Mouse (Mus musculus): ENCODE measurements around the gene Ctsl. TPM values are rescaled to one million over a fixed set of nuclear protein-coding genes. Genes with fewer than 3 reads are reported as not detected.

Ctsl gene
- polyA plus RNA-seq (2014; fragmentation: Nextera tagmentation; extraction: Ambion mirVana) = 117 and 130 TPM in 2 replicates

DNA sequence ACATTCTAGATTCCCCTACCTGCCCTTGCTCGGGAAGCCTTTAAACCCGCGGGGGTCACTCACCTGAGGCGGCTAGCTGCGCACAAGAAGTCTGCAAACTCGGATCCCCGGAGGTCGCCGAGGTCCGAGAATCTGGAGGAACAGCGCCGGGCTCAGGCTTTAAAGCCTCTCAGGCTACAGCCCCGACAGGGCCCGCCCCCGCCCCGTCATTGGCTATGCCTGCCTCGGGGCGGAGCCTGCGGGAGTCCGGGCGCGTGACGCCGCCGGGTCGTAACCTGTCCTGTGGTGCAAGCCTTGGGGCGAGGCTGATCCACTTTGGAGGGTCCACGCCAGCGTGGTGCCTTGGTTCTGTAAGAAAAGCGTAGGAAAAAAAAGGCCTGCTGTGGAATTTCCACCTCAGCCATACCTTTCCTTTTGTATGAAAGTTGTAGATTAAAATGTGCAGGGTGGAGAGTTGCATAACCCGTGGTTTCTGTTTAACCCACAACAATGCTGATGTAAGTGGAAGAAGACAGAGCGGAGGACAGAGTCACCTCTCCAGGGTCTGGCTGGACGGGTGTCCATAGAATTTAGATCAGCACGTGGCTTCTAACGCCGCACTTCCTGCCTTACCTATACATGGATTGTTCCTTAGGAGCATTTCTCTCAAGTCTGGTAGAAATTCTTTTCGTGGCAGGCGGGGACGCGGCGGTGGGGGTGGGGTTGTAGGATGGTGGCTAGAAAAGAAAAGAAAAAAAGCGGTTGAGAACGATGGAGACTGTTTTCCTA, at the start of gene Ctsl:
Ctsl (minus strand) TSS at position 718 of the 768 bp plus-strand sequence.
- H3K36me3 ChIP-seq (ENCODE audit: control insufficient read depth, insufficient read depth, low read length) = peaks cover 26% of the 10 kb centered on the region
- no peaks in the 10 kb centered on the region for H3K27me3 ChIP-seq (ENCODE audit: control insufficient read depth, insufficient read depth, low read length)
- H3K27ac ChIP-seq (replicated peaks; ENCODE audit: low read depth, low read length) = peak within 1 kb of the TSS; percentile 20; the same call in 1 of the 2 replicates
- peak within 1 kb of the TSS; percentile 72 for H3K9ac ChIP-seq (replicated peaks; ENCODE audit: low read length)
- ATAC-seq (ENCODE audit: low FRiP score, low TSS enrichment) = peak; percentile 98
- peak; percentile 93 for DNase-seq
- under 1% methylated on average over 43 of the region's 43 CpGs for WGBS
- H3K4me3 ChIP-seq (replicated peaks; ENCODE audit: low read depth, low read length) = peak within 1 kb of the TSS; percentile 79
- peaks cover 5% of the 10 kb centered on the region for H3K4me1 ChIP-seq (ENCODE audit: control insufficient read depth, insufficient read depth, low read length)
- no peaks in the 10 kb centered on the region for H3K9me3 ChIP-seq (ENCODE audit: control insufficient read depth, low read length)
- peak within 1 kb of the TSS; percentile 87 for H3K4me2 ChIP-seq (ENCODE audit: low read length)

- no peak for ATAC-seq (ENCODE audit: low FRiP score, low TSS enrichment)
- H3K4me1 ChIP-seq (ENCODE audit: control insufficient read depth, insufficient read depth, low read length) = no peaks in the 10 kb centered on the region
- DNase-seq = no peak
Measured at GRCm38 (mm10) chr13:64416955-64417601, 46.4 kb upstream of the Ctsl start.

DNA sequence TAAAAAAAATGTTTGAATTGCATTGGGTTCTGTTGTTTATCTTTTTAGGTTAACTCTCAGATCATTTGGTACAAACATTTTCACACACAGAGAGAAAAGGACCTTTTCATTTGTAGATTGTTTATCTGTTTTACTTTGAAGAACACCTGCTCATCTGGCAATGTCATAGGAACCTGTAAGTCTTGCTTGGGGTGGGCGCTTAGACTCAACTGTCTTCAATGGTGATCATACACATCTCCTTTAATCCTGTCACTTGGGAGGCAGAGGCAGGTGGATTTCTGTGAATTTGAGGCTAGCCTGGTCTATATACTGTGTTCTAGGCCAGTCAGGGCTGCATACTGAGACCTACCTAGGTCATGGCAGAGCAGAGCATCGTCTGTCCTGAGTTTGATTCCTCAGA, 45.0 kb upstream of the Ctsl start:
- H3K4me2 ChIP-seq (ENCODE audit: low read length) = no peak overlapping the region
- DNase-seq = no peak
- no peaks in the 10 kb centered on the region for H3K27me3 ChIP-seq (ENCODE audit: control insufficient read depth, insufficient read depth, low read length)
- H3K36me3 ChIP-seq (ENCODE audit: control insufficient read depth, insufficient read depth, low read length) = no peaks in the 10 kb centered on the region
- no peaks in the 10 kb centered on the region for H3K4me1 ChIP-seq (ENCODE audit: control insufficient read depth, insufficient read depth, low read length)
- no peak overlapping the region for H3K9ac ChIP-seq (replicated peaks; ENCODE audit: low read length)
- no peaks in the 10 kb centered on the region for H3K9me3 ChIP-seq (ENCODE audit: control insufficient read depth, low read length)
- no peak overlapping the region for H3K4me3 ChIP-seq (replicated peaks; ENCODE audit: low read depth, low read length)
- no peak overlapping the region for H3K27ac ChIP-seq (replicated peaks; ENCODE audit: low read depth, low read length)
- WGBS = 86% methylated on average over 2 of the region's 2 CpGs
- no peak for ATAC-seq (ENCODE audit: low FRiP score, low TSS enrichment)

More at GRCm38 (mm10) chr13:64416955-64417601, 46.4 kb upstream of the Ctsl start:
- H3K27ac ChIP-seq (replicated peaks; ENCODE audit: low read depth, low read length) = no peak overlapping the region
- no peak overlapping the region for H3K9ac ChIP-seq (replicated peaks; ENCODE audit: low read length)
- no peak overlapping the region for H3K4me2 ChIP-seq (ENCODE audit: low read length)
- no peak overlapping the region for H3K4me3 ChIP-seq (replicated peaks; ENCODE audit: low read depth, low read length)
- H3K9me3 ChIP-seq (ENCODE audit: control insufficient read depth, low read length) = no peaks in the 10 kb centered on the region
- WGBS = 68% methylated on average over 5 of the region's 5 CpGs
- H3K27me3 ChIP-seq (ENCODE audit: control insufficient read depth, insufficient read depth, low read length) = no peaks in the 10 kb centered on the region
- no peaks in the 10 kb centered on the region for H3K36me3 ChIP-seq (ENCODE audit: control insufficient read depth, insufficient read depth, low read length)

DNA sequence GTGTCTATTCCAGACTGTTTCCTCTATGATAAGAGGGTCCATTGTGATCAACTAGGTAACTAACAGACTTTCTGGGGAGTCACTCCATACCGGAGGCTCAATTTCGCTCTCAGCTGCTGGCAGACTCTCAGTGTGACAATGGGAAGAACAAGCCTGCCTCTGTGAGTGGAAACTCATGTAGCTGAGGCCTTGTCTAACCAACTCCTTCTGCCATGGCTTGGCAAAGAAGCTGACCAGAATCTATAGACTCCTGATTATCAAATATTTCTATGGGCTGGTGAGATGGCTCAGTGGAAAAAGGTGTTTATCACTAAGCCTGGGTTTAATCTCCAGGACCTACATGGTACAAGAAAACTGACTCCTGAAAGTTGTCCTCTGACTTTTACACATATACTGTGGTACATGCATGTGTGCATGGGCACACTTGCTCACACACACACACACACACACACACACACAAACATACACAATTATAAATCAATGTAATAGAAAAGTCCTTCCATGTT, 42.1 kb upstream of the Ctsl start:
- no peak for ATAC-seq (ENCODE audit: low FRiP score, low TSS enrichment)
- H3K27me3 ChIP-seq (ENCODE audit: control insufficient read depth, insufficient read depth, low read length) = no peaks in the 10 kb centered on the region
- DNase-seq = no peak
- no peaks in the 10 kb centered on the region for H3K36me3 ChIP-seq (ENCODE audit: control insufficient read depth, insufficient read depth, low read length)
- no peaks in the 10 kb centered on the region for H3K9me3 ChIP-seq (ENCODE audit: control insufficient read depth, low read length)
- H3K4me1 ChIP-seq (ENCODE audit: control insufficient read depth, insufficient read depth, low read length) = no peaks in the 10 kb centered on the region
- no peak overlapping the region for H3K9ac ChIP-seq (replicated peaks; ENCODE audit: low read length)
- no peak overlapping the region for H3K4me3 ChIP-seq (replicated peaks; ENCODE audit: low read depth, low read length)
- 85% methylated on average over 2 of the region's 2 CpGs for WGBS
- H3K4me2 ChIP-seq (ENCODE audit: low read length) = no peak overlapping the region
- no peak overlapping the region for H3K27ac ChIP-seq (replicated peaks; ENCODE audit: low read depth, low read length)

- no peak overlapping the region for H3K27ac ChIP-seq (replicated peaks; ENCODE audit: low read depth, low read length)
- DNase-seq = no peak
- no peaks in the 10 kb centered on the region for H3K27me3 ChIP-seq (ENCODE audit: control insufficient read depth, insufficient read depth, low read length)
- no peaks in the 10 kb centered on the region for H3K36me3 ChIP-seq (ENCODE audit: control insufficient read depth, insufficient read depth, low read length)
- no peak overlapping the region for H3K9ac ChIP-seq (replicated peaks; ENCODE audit: low read length)
- 75% methylated on average over 2 of the region's 2 CpGs for WGBS
- no peaks in the 10 kb centered on the region for H3K9me3 ChIP-seq (ENCODE audit: control insufficient read depth, low read length)
- no peak overlapping the region for H3K4me2 ChIP-seq (ENCODE audit: low read length)
- ATAC-seq (ENCODE audit: low FRiP score, low TSS enrichment) = no peak
- H3K4me1 ChIP-seq (ENCODE audit: control insufficient read depth, insufficient read depth, low read length) = no peaks in the 10 kb centered on the region
- no peak overlapping the region for H3K4me3 ChIP-seq (replicated peaks; ENCODE audit: low read depth, low read length)
Measured at GRCm38 (mm10) chr13:64411282-64411681, 40.6 kb upstream of the Ctsl start.

DNA sequence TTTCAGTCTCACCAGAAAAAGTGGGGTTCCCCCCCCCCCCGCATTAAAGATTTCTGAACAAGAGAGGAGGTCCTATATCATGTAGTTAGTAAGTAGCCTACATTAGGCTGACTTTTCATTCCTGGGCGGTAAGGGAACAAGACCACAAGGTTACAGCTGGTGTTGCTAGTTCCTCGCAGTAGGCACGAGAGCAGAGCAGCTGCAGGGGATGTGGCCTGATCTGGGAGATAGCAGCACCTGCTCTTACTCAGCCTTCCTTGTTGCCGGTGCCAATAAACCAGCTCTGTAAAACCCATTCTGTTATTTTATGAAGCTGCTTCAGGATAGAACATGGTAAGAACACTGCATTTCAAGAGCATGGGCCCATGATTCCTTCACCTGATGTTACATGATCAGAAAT, 39.9 kb upstream of the Ctsl start:
- H3K9me3 ChIP-seq (ENCODE audit: control insufficient read depth, low read length) = no peaks in the 10 kb centered on the region
- H3K4me1 ChIP-seq (ENCODE audit: control insufficient read depth, insufficient read depth, low read length) = no peaks in the 10 kb centered on the region
- DNase-seq (no peak), ATAC-seq (ENCODE audit: low FRiP score, low TSS enrichment) (no peak)
- WGBS = 86% methylated on average over 5 of the region's 5 CpGs
- no peaks in the 10 kb centered on the region for H3K27me3 ChIP-seq (ENCODE audit: control insufficient read depth, insufficient read depth, low read length)
- H3K4me3 ChIP-seq (replicated peaks; ENCODE audit: low read depth, low read length) = no peak overlapping the region
- no peaks in the 10 kb centered on the region for H3K36me3 ChIP-seq (ENCODE audit: control insufficient read depth, insufficient read depth, low read length)
- H3K9ac ChIP-seq (replicated peaks; ENCODE audit: low read length) = no peak overlapping the region
- no peak overlapping the region for H3K27ac ChIP-seq (replicated peaks; ENCODE audit: low read depth, low read length)
- no peak overlapping the region for H3K4me2 ChIP-seq (ENCODE audit: low read length)

- Histone ChIP-seq H3K27me3 (ENCODE audit: control insufficient read depth, insufficient read depth, low read length) (no peaks in the 10 kb centered on the region), H3K4me1 (ENCODE audit: control insufficient read depth, insufficient read depth, low read length) (no peaks in the 10 kb centered on the region), H3K9me3 (ENCODE audit: control insufficient read depth, low read length) (no peaks in the 10 kb centered on the region), H3K36me3 (ENCODE audit: control insufficient read depth, insufficient read depth, low read length) (no peaks in the 10 kb centered on the region), H3K27ac (replicated peaks; ENCODE audit: low read depth, low read length) (no peak overlapping the region), H3K9ac (replicated peaks; ENCODE audit: low read length) (no peak overlapping the region), H3K4me3 (replicated peaks; ENCODE audit: low read depth, low read length) (no peak overlapping the region), H3K4me2 (ENCODE audit: low read length) (no peak overlapping the region)
- WGBS = 95% methylated on average over 5 of the region's 5 CpGs
- no peak for ATAC-seq (ENCODE audit: low FRiP score, low TSS enrichment)
- no peak for DNase-seq
Measured at GRCm38 (mm10) chr13:64407992-64408391, 37.3 kb upstream of the Ctsl start.

DNA sequence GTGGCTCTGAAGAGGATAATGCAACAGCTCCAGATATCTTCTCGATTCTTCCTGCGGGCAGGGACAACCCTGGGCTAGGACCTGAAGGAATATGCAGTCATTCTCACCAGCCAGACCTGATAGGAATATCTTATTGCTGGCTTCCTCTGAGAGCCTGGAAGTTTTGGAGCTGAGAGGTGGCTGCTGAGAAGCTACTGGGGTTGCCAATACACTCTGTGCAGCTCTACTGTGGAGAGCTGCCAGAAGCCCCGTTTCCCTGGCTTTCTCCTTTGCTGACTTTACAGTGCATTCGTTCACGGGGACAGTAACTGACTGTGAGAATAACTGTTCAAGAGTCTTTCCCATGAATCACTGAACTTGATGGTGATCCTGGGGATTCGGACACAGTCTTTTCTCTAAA, 34.9 kb upstream of the Ctsl start:
- Histone ChIP-seq H3K4me1 (ENCODE audit: control insufficient read depth, insufficient read depth, low read length) (no peaks in the 10 kb centered on the region), H3K27me3 (ENCODE audit: control insufficient read depth, insufficient read depth, low read length) (no peaks in the 10 kb centered on the region), H3K9me3 (ENCODE audit: control insufficient read depth, low read length) (no peaks in the 10 kb centered on the region), H3K9ac (replicated peaks; ENCODE audit: low read length) (no peak overlapping the region), H3K4me2 (ENCODE audit: low read length) (no peak overlapping the region), H3K4me3 (replicated peaks; ENCODE audit: low read depth, low read length) (no peak overlapping the region), H3K36me3 (ENCODE audit: control insufficient read depth, insufficient read depth, low read length) (no peaks in the 10 kb centered on the region), H3K27ac (replicated peaks; ENCODE audit: low read depth, low read length) (no peak overlapping the region)
- ATAC-seq (ENCODE audit: low FRiP score, low TSS enrichment) = no peak
- no peak for DNase-seq
- WGBS = 86% methylated on average over 6 of the region's 6 CpGs

Data from midbrain, embryonic 14.5 days (tissue).